Mouse (Mus musculus): Measurements from ENCODE around the gene Ddhd1. TPM values are rescaled to one million over a fixed set of nuclear protein-coding genes. Genes with fewer than 3 reads are reported as not detected.

The Ddhd1 gene
- 18.2 and 22.3 TPM in 2 replicates for polyA plus RNA-seq (2012; ENCODE audit: insufficient read depth, insufficient read length, missing spikeins)

- Histone ChIP-seq H3K4me3 (ENCODE audit: insufficient read depth, low read length) (peak within 1 kb of the TSS; percentile 95), H3K4me1 (ENCODE audit: control insufficient read depth, insufficient read depth, low read length) (peaks cover 25% of the 10 kb centered on the region), H3K27ac (ENCODE audit: insufficient read depth, low read depth, low read length) (peak within 1 kb of the TSS; percentile 83)
- TF ChIP-seq CTCF (IDR thresholded peaks at IDR 0.05; ENCODE audit: low read depth, low read length) (no peak), POLR2A (IDR thresholded peaks at IDR 0.05; ENCODE audit: borderline replicate concordance, low read depth, low read length) (no peak)
Measured at GRCm38 (mm10) chr14:45657641-45658611, at the start of gene Ddhd1. Ddhd1 (minus strand) TSS chr14:45658143.

GRCm38 (mm10) chr14:45707176-45707910, 49.4 kb upstream of the Ddhd1 start:
- H3K27ac ChIP-seq (ENCODE audit: insufficient read depth, low read depth, low read length) = no peak overlapping the region

GRCm38 (mm10) chr14:45700031-45700572, 42.2 kb upstream of the Ddhd1 start:
- TF ChIP-seq POLR2A (IDR thresholded peaks at IDR 0.05; ENCODE audit: borderline replicate concordance, low read depth, low read length) = no peak
- no peak for TF ChIP-seq CTCF (IDR thresholded peaks at IDR 0.05; ENCODE audit: low read depth, low read length)
- Histone ChIP-seq H3K4me1 (ENCODE audit: control insufficient read depth, insufficient read depth, low read length) (peaks cover 10% of the 10 kb centered on the region), H3K27ac (ENCODE audit: insufficient read depth, low read depth, low read length) (no peak overlapping the region), H3K4me3 (ENCODE audit: insufficient read depth, low read length) (no peak overlapping the region)

More at GRCm38 (mm10) chr14:45707176-45707910, 49.4 kb upstream of the Ddhd1 start:
- Histone ChIP-seq H3K4me1 (ENCODE audit: control insufficient read depth, insufficient read depth, low read length) (peaks cover 8% of the 10 kb centered on the region), H3K4me3 (ENCODE audit: insufficient read depth, low read length) (no peak overlapping the region)
- TF ChIP-seq CTCF (IDR thresholded peaks at IDR 0.05; ENCODE audit: low read depth, low read length) (no peak), POLR2A (IDR thresholded peaks at IDR 0.05; ENCODE audit: borderline replicate concordance, low read depth, low read length) (no peak)

GRCm38 (mm10) chr14:45698867-45699266, 40.9 kb upstream of the Ddhd1 start:
- H3K4me1 ChIP-seq (ENCODE audit: control insufficient read depth, insufficient read depth, low read length) = peaks cover 7% of the 10 kb centered on the region; the same call in 1 of the 2 replicates
- H3K27ac ChIP-seq (ENCODE audit: insufficient read depth, low read depth, low read length) = no peak overlapping the region
- H3K4me3 ChIP-seq (ENCODE audit: insufficient read depth, low read length) = no peak overlapping the region
- no peak for TF ChIP-seq POLR2A (IDR thresholded peaks at IDR 0.05; ENCODE audit: borderline replicate concordance, low read depth, low read length)
- no peak for TF ChIP-seq CTCF (IDR thresholded peaks at IDR 0.05; ENCODE audit: low read depth, low read length)

GRCm38 (mm10) chr14:45696098-45696497, 38.2 kb upstream of the Ddhd1 start:
- TF ChIP-seq POLR2A (IDR thresholded peaks at IDR 0.05; ENCODE audit: borderline replicate concordance, low read depth, low read length) (no peak), CTCF (IDR thresholded peaks at IDR 0.05; ENCODE audit: low read depth, low read length) (no peak)
- Histone ChIP-seq H3K4me3 (ENCODE audit: insufficient read depth, low read length) (no peak overlapping the region), H3K27ac (ENCODE audit: insufficient read depth, low read depth, low read length) (no peak overlapping the region), H3K4me1 (ENCODE audit: control insufficient read depth, insufficient read depth, low read length) (peaks cover 7% of the 10 kb centered on the region; the same call in 1 of the 2 replicates)

GRCm38 (mm10) chr14:45693891-45694290, 35.9 kb upstream of the Ddhd1 start:
- TF ChIP-seq CTCF (IDR thresholded peaks at IDR 0.05; ENCODE audit: low read depth, low read length) (no peak), POLR2A (IDR thresholded peaks at IDR 0.05; ENCODE audit: borderline replicate concordance, low read depth, low read length) (no peak)
- H3K4me3 ChIP-seq (ENCODE audit: insufficient read depth, low read length) = no peak overlapping the region
- no peak overlapping the region for H3K27ac ChIP-seq (ENCODE audit: insufficient read depth, low read depth, low read length)
- peaks cover 3% of the 10 kb centered on the region; the same call in 1 of the 2 replicates for H3K4me1 ChIP-seq (ENCODE audit: control insufficient read depth, insufficient read depth, low read length)

- Histone ChIP-seq H3K27ac (ENCODE audit: insufficient read depth, low read depth, low read length) (no peak overlapping the region), H3K4me3 (ENCODE audit: insufficient read depth, low read length) (peak overlapping the region; percentile 53), H3K4me1 (ENCODE audit: control insufficient read depth, insufficient read depth, low read length) (peaks cover 8% of the 10 kb centered on the region)
- TF ChIP-seq CTCF (IDR thresholded peaks at IDR 0.05; ENCODE audit: low read depth, low read length) (peak; percentile 94), POLR2A (IDR thresholded peaks at IDR 0.05; ENCODE audit: borderline replicate concordance, low read depth, low read length) (no peak)
Measured at GRCm38 (mm10) chr14:45690520-45691246, 32.7 kb upstream of the Ddhd1 start.

- H3K4me1 ChIP-seq (ENCODE audit: control insufficient read depth, insufficient read depth, low read length) = peaks cover 8% of the 10 kb centered on the region
- TF ChIP-seq CTCF (IDR thresholded peaks at IDR 0.05; ENCODE audit: low read depth, low read length) (no peak), POLR2A (IDR thresholded peaks at IDR 0.05; ENCODE audit: borderline replicate concordance, low read depth, low read length) (no peak)
- no peak overlapping the region for H3K27ac ChIP-seq (ENCODE audit: insufficient read depth, low read depth, low read length)
Measured at GRCm38 (mm10) chr14:45685313-45685712, 27.4 kb upstream of the Ddhd1 start.

GRCm38 (mm10) chr14:45676722-45677121, 18.8 kb upstream of the Ddhd1 start:
- no peak overlapping the region for H3K4me3 ChIP-seq (ENCODE audit: insufficient read depth, low read length)
- no peak for TF ChIP-seq POLR2A (IDR thresholded peaks at IDR 0.05; ENCODE audit: borderline replicate concordance, low read depth, low read length)
- no peak for TF ChIP-seq CTCF (IDR thresholded peaks at IDR 0.05; ENCODE audit: low read depth, low read length)
- H3K4me1 ChIP-seq (ENCODE audit: control insufficient read depth, insufficient read depth, low read length) = peaks cover 4% of the 10 kb centered on the region; the same call in 1 of the 2 replicates
- no peak overlapping the region for H3K27ac ChIP-seq (ENCODE audit: insufficient read depth, low read depth, low read length)

More at GRCm38 (mm10) chr14:45685313-45685712, 27.4 kb upstream of the Ddhd1 start:
- no peak overlapping the region for H3K4me3 ChIP-seq (ENCODE audit: insufficient read depth, low read length)

All from bone marrow macrophage, adult 2 months (primary cell).